Mouse (Mus musculus): Measurements from ENCODE around the gene Plcd3.

DNA sequence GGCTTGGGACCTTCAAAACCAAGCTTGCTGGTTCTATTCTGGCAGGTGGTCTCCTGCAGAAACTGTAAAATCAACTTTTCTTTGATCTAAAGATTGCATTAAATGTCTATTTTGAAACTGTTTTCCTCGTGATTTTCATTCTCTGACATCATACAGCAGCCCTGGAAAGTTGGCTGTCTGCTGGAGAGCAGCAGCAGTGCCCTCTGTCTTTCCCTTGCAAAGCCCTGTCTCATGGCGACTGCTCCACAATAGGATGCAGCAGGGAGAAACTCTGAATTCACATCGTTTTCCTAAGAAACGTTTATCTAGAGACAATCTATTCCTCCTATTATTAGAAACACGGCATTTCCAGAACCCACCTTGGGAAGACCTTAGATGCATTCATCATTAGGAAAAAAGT, 18.2 kb upstream of the Plcd3 start:
- TF ChIP-seq CTCF (IDR thresholded peaks at IDR 0.05) (peak; percentile 30), EP300 (IDR thresholded peaks at IDR 0.05) (no peak)
